Mouse (Mus musculus): Measurements from ENCODE around the gene Cct8l1. TPM values are rescaled to one million over a fixed set of nuclear protein-coding genes. Genes with fewer than 3 reads are reported as not detected.
A peak's percentile ranks its signal among the peaks of the same experiment; 100 is the strongest.

The Cct8l1 gene
- polyA plus RNA-seq, 1 experiment from 2014 or later = not detected

DNA sequence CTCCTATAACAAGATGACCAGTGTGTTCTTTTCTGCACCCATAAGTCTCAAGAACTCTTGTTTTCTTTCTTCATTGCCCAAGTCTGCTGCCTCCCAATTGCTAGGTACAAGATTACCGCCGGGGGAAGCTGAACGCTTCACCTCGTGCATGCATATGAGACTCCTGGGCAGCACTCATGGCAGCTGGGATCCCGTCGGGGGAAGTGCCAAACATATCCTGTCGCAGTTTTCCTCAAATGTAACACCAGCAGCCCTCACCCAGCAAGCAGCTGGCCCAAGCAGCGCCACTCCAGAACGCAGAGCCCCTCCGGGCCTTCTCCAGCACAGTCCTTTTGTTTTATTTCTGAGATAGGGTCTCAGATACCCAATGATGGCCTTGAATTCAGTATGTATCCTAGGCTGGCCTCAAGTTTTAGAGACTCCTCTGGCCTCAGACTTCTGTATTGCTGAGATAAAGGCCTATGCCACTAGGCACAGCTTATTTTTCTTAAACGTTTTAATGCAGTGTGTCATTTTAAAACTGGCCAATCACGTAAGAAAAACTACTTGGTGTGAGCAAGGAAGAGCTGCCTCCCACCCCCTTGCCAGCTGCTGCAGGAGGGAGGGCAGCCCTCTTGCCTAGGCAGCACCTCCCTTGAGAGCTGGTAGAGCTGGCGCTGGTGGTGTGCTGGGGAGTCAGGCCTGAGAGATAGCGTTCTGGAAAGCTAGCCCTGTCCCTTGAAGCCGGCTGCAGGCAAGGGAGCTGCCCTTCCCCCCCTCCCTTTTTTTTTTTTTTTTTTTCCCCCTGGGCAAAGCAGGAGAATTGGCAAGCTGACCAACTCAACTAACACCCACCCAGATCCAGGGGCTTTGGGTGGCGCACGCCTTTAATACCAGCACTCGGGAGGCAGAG lies 16.6 kb downstream of the Cct8l1 start:
- Histone ChIP-seq H3K9me3 (replicated peaks) (no peaks in the 10 kb centered on the region), H3K27ac (peak overlapping the region; percentile 14; the same call in 1 of the 2 replicates), H3K4me2 (no peak overlapping the region), H3K36me3 (ENCODE audit: poor library complexity, severe bottlenecking) (no peaks in the 10 kb centered on the region), H3K9ac (no peak overlapping the region), H3K4me1 (peaks cover 13% of the 10 kb centered on the region; the same call in 1 of the 2 replicates), H3K4me3 (no peak overlapping the region), H3K27me3 (no peaks in the 10 kb centered on the region)
- WGBS = 58% methylated on average over 18 of the region's 18 CpGs
- no peak for ATAC-seq

DNA sequence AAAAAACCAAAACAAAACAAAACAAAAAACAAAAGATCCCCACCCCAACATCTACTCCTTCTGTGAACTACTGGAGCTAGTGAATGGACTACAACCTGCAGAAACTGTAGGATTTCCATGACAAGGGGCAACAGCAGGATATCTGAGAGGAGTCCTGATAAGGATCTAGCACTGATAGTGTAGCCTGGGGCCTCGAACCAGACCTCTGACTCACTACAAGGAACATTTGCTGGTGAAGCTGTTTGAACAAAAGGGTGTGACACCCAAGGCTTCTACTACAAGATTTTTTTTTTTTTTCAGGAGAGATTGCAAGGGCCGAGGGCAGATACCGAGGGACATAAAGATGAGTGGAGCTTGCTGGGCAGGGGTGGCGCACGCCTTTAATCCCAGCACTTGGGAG lies 17.4 kb downstream of the Cct8l1 start:
- Histone ChIP-seq H3K9ac (no peak overlapping the region), H3K4me1 (peaks cover 13% of the 10 kb centered on the region; the same call in 1 of the 2 replicates), H3K4me3 (no peak overlapping the region), H3K27ac (no peak overlapping the region), H3K9me3 (replicated peaks) (no peaks in the 10 kb centered on the region), H3K27me3 (no peaks in the 10 kb centered on the region), H3K36me3 (ENCODE audit: poor library complexity, severe bottlenecking) (no peaks in the 10 kb centered on the region), H3K4me2 (no peak overlapping the region)
- ATAC-seq = no peak
- WGBS = 89% methylated on average over 5 of the region's 5 CpGs

DNA sequence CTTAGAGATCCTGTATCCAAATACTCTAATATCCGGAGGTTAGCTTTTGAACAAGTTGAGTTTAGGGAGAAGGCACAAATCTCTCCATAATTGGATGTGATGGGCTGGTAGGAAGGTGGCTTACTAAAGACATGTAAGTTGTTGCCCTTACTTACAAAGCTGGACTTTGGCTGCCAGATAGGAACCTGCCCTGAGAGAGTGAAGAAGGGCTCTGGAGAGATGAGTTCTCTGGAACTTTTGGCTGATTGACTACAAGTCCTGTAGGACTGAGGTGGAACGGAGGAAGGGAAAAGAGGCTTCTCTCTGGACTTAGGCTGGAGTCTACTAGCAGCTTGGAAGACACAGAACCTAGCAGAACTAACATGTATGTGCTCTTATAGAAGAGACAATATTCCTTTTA lies 19.7 kb downstream of the Cct8l1 start:
- Histone ChIP-seq H3K27me3 (no peaks in the 10 kb centered on the region), H3K4me1 (0 out of 2 replicates have a peak, but pooled peaks cover 8% of the 10 kb centered on the region), H3K36me3 (ENCODE audit: poor library complexity, severe bottlenecking) (no peaks in the 10 kb centered on the region), H3K9me3 (replicated peaks) (0 out of 2 replicates have a peak, but pooled peaks cover 4% of the 10 kb centered on the region), H3K4me3 (no peak overlapping the region), H3K27ac (no peak overlapping the region), H3K9ac (no peak overlapping the region), H3K4me2 (no peak overlapping the region)
- 94% methylated on average over 2 of the region's 2 CpGs for WGBS
- no peak for ATAC-seq

DNA sequence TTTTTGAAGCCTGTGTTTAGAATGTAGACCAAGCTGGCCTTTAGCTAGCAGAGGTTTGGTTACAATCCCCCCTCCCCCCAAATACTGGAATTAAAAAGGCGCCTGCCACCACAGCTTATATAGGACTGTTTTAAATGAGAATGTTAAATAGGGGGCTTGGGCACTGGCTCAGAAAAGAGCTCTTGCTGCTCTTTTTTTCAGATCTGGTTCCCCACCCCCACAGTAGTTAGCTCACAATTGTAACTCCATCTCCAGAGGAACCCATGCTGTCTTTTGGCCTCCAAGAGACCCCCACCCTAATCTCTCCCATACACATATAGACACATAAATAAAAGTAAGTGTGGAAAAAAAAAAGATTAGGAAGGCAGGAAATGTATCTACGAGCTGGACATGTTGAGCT lies 20.6 kb downstream of the Cct8l1 start:
- Histone ChIP-seq H3K9ac (no peak overlapping the region), H3K4me3 (no peak overlapping the region), H3K27me3 (no peaks in the 10 kb centered on the region), H3K36me3 (ENCODE audit: poor library complexity, severe bottlenecking) (no peaks in the 10 kb centered on the region), H3K4me1 (0 out of 2 replicates have a peak, but pooled peaks cover 8% of the 10 kb centered on the region), H3K4me2 (no peak overlapping the region), H3K9me3 (replicated peaks) (0 out of 2 replicates have a peak, but pooled peaks cover 4% of the 10 kb centered on the region), H3K27ac (no peak overlapping the region)
- WGBS = 53% methylated on average over 2 of the region's 2 CpGs
- ATAC-seq = no peak

DNA sequence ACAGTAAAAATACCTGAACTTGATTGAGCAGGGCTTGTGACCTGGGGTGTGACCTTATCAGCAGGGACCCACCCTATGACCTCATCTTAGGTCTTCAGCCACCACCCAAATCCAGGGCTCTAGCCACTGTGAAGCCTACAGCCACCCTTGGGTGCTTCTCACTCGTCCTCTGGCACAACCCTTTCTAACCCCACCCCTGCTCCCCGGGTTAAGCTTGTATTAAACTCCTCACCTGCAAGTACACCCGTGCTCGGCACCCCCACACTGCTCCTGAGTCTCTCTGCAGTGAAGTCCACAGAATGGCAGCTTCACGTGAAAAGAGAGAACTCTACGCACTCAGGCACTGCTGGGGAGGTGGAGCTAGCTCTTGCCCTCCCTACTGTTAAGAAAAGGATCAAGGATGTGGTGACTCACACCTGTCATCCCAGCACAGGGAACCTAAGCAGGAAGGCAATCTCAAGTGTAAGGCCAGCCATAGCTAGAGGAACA lies 21.1 kb downstream of the Cct8l1 start:
- Histone ChIP-seq H3K27ac (no peak overlapping the region), H3K27me3 (no peaks in the 10 kb centered on the region), H3K9me3 (replicated peaks) (0 out of 2 replicates have a peak, but pooled peaks cover 4% of the 10 kb centered on the region), H3K36me3 (ENCODE audit: poor library complexity, severe bottlenecking) (no peaks in the 10 kb centered on the region), H3K9ac (no peak overlapping the region), H3K4me3 (no peak overlapping the region), H3K4me2 (no peak overlapping the region), H3K4me1 (0 out of 2 replicates have a peak, but pooled peaks cover 8% of the 10 kb centered on the region)
- 42% methylated on average over 6 of the region's 6 CpGs for WGBS
- no peak for ATAC-seq

- no peak overlapping the region for H3K27ac ChIP-seq
- no peaks in the 10 kb centered on the region for H3K27me3 ChIP-seq
- H3K36me3 ChIP-seq (ENCODE audit: poor library complexity, severe bottlenecking) = no peaks in the 10 kb centered on the region
- H3K9ac ChIP-seq = no peak overlapping the region
- no peak overlapping the region for H3K4me3 ChIP-seq
- 0 out of 2 replicates have a peak, but pooled peaks cover 4% of the 10 kb centered on the region for H3K9me3 ChIP-seq (replicated peaks)
- H3K4me1 ChIP-seq = no peaks in the 10 kb centered on the region
- ATAC-seq = no peak
- no peak overlapping the region for H3K4me2 ChIP-seq
Observed at GRCm38 (mm10) chr5:25540412-25540811, 24.5 kb downstream of the Cct8l1 start.

DNA sequence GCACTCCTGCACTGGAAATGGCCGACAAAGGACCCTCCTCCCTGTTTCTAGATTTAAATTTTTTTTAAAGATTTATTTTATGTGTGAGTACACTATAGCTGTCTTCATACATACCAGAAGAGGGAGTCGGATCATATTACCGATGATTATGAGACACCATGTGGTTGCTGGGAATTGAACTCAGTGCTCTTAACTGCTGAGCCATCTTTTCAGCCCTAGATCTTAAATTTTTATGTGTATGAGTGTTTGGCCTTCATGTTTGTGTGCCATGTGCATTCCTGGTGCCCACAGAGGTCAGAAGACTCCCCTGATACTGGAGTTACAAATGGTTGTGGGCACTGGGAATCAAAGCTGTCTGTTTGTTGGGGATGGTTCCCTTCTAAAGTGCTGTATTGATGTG lies 25.1 kb downstream of the Cct8l1 start:
- H3K27me3 ChIP-seq = no peaks in the 10 kb centered on the region
- H3K9me3 ChIP-seq (replicated peaks) = 0 out of 2 replicates have a peak, but pooled peaks cover 4% of the 10 kb centered on the region
- no peaks in the 10 kb centered on the region for H3K36me3 ChIP-seq (ENCODE audit: poor library complexity, severe bottlenecking)
- no peak overlapping the region for H3K9ac ChIP-seq
- H3K4me2 ChIP-seq = no peak overlapping the region
- WGBS = 91% methylated on average over 3 of the region's 3 CpGs
- ATAC-seq = no peak
- H3K4me1 ChIP-seq = no peaks in the 10 kb centered on the region
- no peak overlapping the region for H3K27ac ChIP-seq
- H3K4me3 ChIP-seq = no peak overlapping the region

DNA sequence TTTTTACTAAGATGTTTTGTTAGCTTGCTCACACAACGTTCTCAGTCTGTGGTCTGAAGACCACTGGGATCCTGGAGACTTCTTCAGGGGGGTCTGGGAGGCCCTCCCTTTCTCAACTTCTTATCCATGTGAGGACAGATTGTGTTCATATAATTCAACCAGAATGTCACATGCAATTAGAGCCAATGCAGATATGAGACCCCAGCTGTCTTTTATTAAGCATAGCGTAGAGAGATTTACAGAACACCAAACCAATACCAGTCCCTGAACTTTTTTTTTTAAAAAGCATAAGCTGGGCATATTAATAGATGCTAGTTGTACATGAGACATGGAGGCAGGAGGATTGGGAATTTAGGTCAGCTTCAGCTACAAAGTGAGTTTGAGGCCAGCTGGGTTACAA lies 25.8 kb downstream of the Cct8l1 start:
- Histone ChIP-seq H3K27me3 (no peaks in the 10 kb centered on the region), H3K36me3 (ENCODE audit: poor library complexity, severe bottlenecking) (no peaks in the 10 kb centered on the region), H3K27ac (no peak overlapping the region), H3K4me1 (no peaks in the 10 kb centered on the region), H3K9me3 (replicated peaks) (0 out of 2 replicates have a peak, but pooled peaks cover 4% of the 10 kb centered on the region), H3K4me2 (no peak overlapping the region), H3K4me3 (no peak overlapping the region), H3K9ac (no peak overlapping the region)
- ATAC-seq = no peak
- WGBS = 78% methylated on average over 2 of the region's 2 CpGs

DNA sequence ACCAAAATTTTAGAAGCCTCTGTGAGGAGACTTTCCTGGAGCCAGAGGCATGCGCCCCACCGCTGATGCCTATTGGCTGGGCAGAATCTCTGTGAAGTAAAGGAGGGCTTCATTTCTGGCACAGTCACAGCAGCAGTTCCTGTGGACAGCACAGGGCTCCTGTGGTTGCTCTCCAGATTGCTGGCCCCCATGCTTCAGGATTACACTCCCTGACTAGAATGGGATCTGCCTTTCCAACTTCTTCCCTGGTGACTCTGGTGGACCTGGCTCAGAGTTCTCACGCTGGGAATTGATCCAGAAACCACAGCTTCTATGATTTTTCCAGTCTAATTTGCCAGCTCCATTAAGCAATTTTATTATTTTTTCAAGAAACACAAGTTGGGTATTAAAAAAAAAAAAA lies 28.2 kb downstream of the Cct8l1 start:
- ATAC-seq = no peak
- Histone ChIP-seq H3K27ac (no peak overlapping the region), H3K9me3 (replicated peaks) (no peaks in the 10 kb centered on the region), H3K4me2 (no peak overlapping the region), H3K4me3 (no peak overlapping the region), H3K36me3 (ENCODE audit: poor library complexity, severe bottlenecking) (no peaks in the 10 kb centered on the region), H3K27me3 (no peaks in the 10 kb centered on the region), H3K4me1 (no peaks in the 10 kb centered on the region), H3K9ac (no peak overlapping the region)
- 97% methylated on average over 3 of the region's 3 CpGs for WGBS

GRCm38 (mm10) chr5:25544566-25544965 lies 28.7 kb downstream of the Cct8l1 start:
- Histone ChIP-seq H3K4me2 (no peak overlapping the region), H3K4me1 (no peaks in the 10 kb centered on the region), H3K9ac (no peak overlapping the region), H3K27ac (no peak overlapping the region), H3K4me3 (no peak overlapping the region), H3K9me3 (replicated peaks) (no peaks in the 10 kb centered on the region), H3K36me3 (ENCODE audit: poor library complexity, severe bottlenecking) (no peaks in the 10 kb centered on the region), H3K27me3 (no peaks in the 10 kb centered on the region)
- no peak for ATAC-seq
- WGBS = 81% methylated on average over 5 of the region's 5 CpGs

DNA sequence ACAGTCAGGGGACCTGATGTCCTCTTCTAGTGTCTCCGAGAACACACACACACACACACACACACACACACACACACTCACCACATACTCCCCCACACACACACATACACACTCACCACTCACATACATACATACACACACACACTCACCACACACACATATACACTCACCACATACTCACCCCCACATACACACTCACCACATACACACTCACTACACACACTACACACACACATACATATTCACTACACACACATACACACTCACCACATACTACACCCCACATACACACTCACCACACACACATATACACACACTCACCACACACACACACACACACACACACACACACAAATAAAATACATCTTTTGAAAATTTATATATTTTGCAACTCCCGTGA lies 31.0 kb downstream of the Cct8l1 start:
- no peak for ATAC-seq
- no peak overlapping the region for H3K9ac ChIP-seq
- no peak overlapping the region for H3K4me3 ChIP-seq
- H3K9me3 ChIP-seq (replicated peaks) = no peaks in the 10 kb centered on the region
- H3K36me3 ChIP-seq (ENCODE audit: poor library complexity, severe bottlenecking) = no peaks in the 10 kb centered on the region
- H3K4me2 ChIP-seq = no peak overlapping the region
- 98% methylated on average over 2 of the region's 2 CpGs for WGBS
- H3K27me3 ChIP-seq = no peaks in the 10 kb centered on the region
- no peak overlapping the region for H3K27ac ChIP-seq
- H3K4me1 ChIP-seq = no peaks in the 10 kb centered on the region

DNA sequence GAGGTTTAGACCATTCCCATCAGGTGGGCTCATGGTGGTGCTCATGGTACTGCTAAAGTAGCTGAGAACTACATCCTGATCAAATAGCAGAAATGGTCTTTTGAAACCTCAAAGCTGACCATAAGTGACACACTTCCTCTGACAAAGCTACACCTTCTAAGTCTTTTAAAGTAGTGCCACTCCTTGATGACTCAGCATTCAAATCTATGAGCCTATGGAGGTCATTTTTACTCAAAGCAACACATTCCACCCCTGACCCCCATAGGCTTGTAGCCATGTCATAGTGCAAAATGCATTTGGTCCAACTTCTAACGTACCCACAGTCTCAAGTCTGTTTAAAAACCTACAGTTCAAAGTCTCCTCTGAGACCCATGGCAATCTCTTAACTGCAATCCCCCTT lies 35.0 kb downstream of the Cct8l1 start:
- Histone ChIP-seq H3K27ac (no peak overlapping the region), H3K9me3 (replicated peaks) (no peaks in the 10 kb centered on the region), H3K4me2 (no peak overlapping the region), H3K9ac (no peak overlapping the region), H3K27me3 (no peaks in the 10 kb centered on the region), H3K4me3 (no peak overlapping the region), H3K36me3 (ENCODE audit: poor library complexity, severe bottlenecking) (no peaks in the 10 kb centered on the region), H3K4me1 (no peaks in the 10 kb centered on the region)
- no peak for ATAC-seq
- WGBS = 83% methylated on average over 1 of the region's 1 CpGs

Measured in forebrain, embryonic 13.5 days (tissue).